ENCODE assay signal across 36 mouse cellular contexts in genomic region chr4:148341531-148342157, GRCm38 (mm10). TPM values are rescaled to one million over a fixed set of nuclear protein-coding genes. Genes with fewer than 3 reads are reported as not detected.
"Had no signal": no experiment of that assay in that cellular context is flagged by ENCODE, and none has a peak within 500 bp of the region (broad histone marks: within the 10 kb centered on the region; RNA-seq: fewer than 3 reads in every experiment).

No protein-coding gene starts in this region.

- ATAC-seq: liver, embryonic 12.5 days; liver, postnatal 0 days; lung, postnatal 0 days; midbrain, embryonic 13.5 days; midbrain, embryonic 15.5 days had no signal

- H3K4me1 ChIP-seq: limb, embryonic 10.5 days; limb, embryonic 12.5 days; limb, embryonic 13.5 days; limb, embryonic 15.5 days; liver, embryonic 12.5 days; liver, embryonic 13.5 days; liver, embryonic 15.5 days; lung, embryonic 15.5 days; midbrain, embryonic 15.5 days had no signal

- DNase-seq: liver; liver, embryonic 13.5 days; liver, postnatal 0 days; lung, adult 18-20 months; lung, adult 2 months; lung, embryonic 14.5 days; lung, postnatal 10 days; lung, postnatal 14 days; lung, postnatal 36 days; lung, postnatal 4 days; midbrain, embryonic 14.5 days had no signal

- H3K4me3 ChIP-seq: left cerebral cortex, adult 2 months; limb, embryonic 10.5 days; limb, embryonic 12.5 days; limb, embryonic 13.5 days; limb, embryonic 15.5 days; liver, embryonic 12.5 days; liver, embryonic 13.5 days; liver, embryonic 15.5 days; lung, embryonic 15.5 days; megakaryocyte, embryonic 14.5 days; midbrain, embryonic 10.5 days; midbrain, embryonic 12.5 days; midbrain, embryonic 13.5 days; midbrain, embryonic 15.5 days; myocyte; neural tube, embryonic 12.5 days; neural tube, embryonic 13.5 days had no signal

- H3K4me2 ChIP-seq: limb, embryonic 12.5 days; limb, embryonic 13.5 days; limb, embryonic 15.5 days; liver, embryonic 11.5 days; liver, embryonic 12.5 days; liver, embryonic 13.5 days; liver, embryonic 15.5 days; lung, embryonic 14.5 days; lung, embryonic 15.5 days; midbrain, embryonic 12.5 days; midbrain, embryonic 13.5 days; midbrain, embryonic 15.5 days; neural tube, embryonic 12.5 days; neural tube, embryonic 13.5 days had no signal

- H3K9me3 ChIP-seq: limb, embryonic 10.5 days; limb, embryonic 13.5 days; limb, embryonic 15.5 days; liver, embryonic 12.5 days; liver, embryonic 13.5 days; liver, embryonic 15.5 days; lung, embryonic 15.5 days; megakaryocyte, embryonic 14.5 days; midbrain, embryonic 10.5 days; midbrain, embryonic 12.5 days; midbrain, embryonic 13.5 days; midbrain, embryonic 15.5 days; neural tube, embryonic 12.5 days; neural tube, embryonic 13.5 days had no signal

- H3K36me3 ChIP-seq: limb, embryonic 10.5 days; limb, embryonic 12.5 days; limb, embryonic 13.5 days; limb, embryonic 15.5 days; liver, embryonic 12.5 days; liver, embryonic 13.5 days; liver, embryonic 15.5 days; lung, embryonic 15.5 days; midbrain, embryonic 10.5 days; midbrain, embryonic 12.5 days; midbrain, embryonic 13.5 days; midbrain, embryonic 15.5 days; neural tube, embryonic 12.5 days; neural tube, embryonic 13.5 days had no signal

- H3K27me3 ChIP-seq: limb, embryonic 12.5 days; limb, embryonic 13.5 days; limb, embryonic 15.5 days; liver, embryonic 12.5 days; liver, embryonic 13.5 days; liver, embryonic 15.5 days; lung, embryonic 15.5 days; midbrain, embryonic 12.5 days; midbrain, embryonic 13.5 days; midbrain, embryonic 15.5 days; neural tube, embryonic 12.5 days; neural tube, embryonic 13.5 days had no signal

- H3K27ac ChIP-seq: left cerebral cortex, adult 2 months; limb, embryonic 10.5 days; limb, embryonic 12.5 days; limb, embryonic 13.5 days; limb, embryonic 15.5 days; liver, embryonic 12.5 days; liver, embryonic 13.5 days; liver, embryonic 14.5 days; liver, embryonic 15.5 days; lung, embryonic 15.5 days; macrophage; midbrain, embryonic 10.5 days; midbrain, embryonic 12.5 days; midbrain, embryonic 13.5 days; midbrain, embryonic 15.5 days; neural tube, embryonic 12.5 days; neural tube, embryonic 13.5 days had no signal

- H3K9ac ChIP-seq: limb, embryonic 12.5 days; limb, embryonic 13.5 days; limb, embryonic 15.5 days; liver, embryonic 12.5 days; liver, embryonic 13.5 days; liver, embryonic 14.5 days; liver, embryonic 15.5 days; liver, postnatal 0 days; lung, embryonic 14.5 days; lung, embryonic 15.5 days; midbrain, embryonic 12.5 days; midbrain, embryonic 13.5 days; midbrain, embryonic 15.5 days; neural tube, embryonic 12.5 days; neural tube, embryonic 13.5 days had no signal

RNA-seq across cellular contexts. Expression of gene Disp3, which starts 53.9 kb away (rescaled TPM):
- total RNA-seq: liver, adult 2 months; megakaryocyte progenitor cell, adult 5-6 weeks; megakaryocyte, adult 5-6 weeks; megakaryocyte-erythroid progenitor cell, adult 5-6 weeks; monocyte, adult 5-6 weeks had no signal
- polyA plus RNA-seq: liver, adult 2 months; liver, embryonic 11.5 days; liver, embryonic 14.5 days; liver, embryonic 15.5 days; liver, postnatal 0 days; lung, adult 2 months; macrophage had no signal
